Mouse (Mus musculus) splenic B cell, adult 2 months (primary cell): ENCODE results near the gene Plppr2.

Experiments
- DNase-seq: peaks from one replicate; pipeline ENCODE4 v3.0.0-alpha.2; 2011; ENCODE audit warnings: low read depth, low spot score
- H3K27me3 ChIP-seq: 2 replicates; pipeline ENCODE4 v1.6.1; 2012; ENCODE audit warnings: mild to moderate bottlenecking, low read length, moderate library complexity, mixed read lengths; ENCODE audit not compliant: control insufficient read depth, poor library complexity, insufficient read depth, severe bottlenecking
- H3K36me3 ChIP-seq: 2 replicates; pipeline ENCODE4 v1.6.1; 2012; ENCODE audit warnings: mild to moderate bottlenecking, low read length, moderate library complexity, mixed read lengths; ENCODE audit not compliant: control insufficient read depth, poor library complexity, insufficient read depth, severe bottlenecking

Plppr2 gene

GRCm38 (mm10) chr9:21996178-21996867 lies 59.5 kb downstream of the Plppr2 start:
- DNase-seq, result no peak
- Histone ChIP-seq H3K27me3 (no peaks in the 10 kb centered on the region), H3K36me3 (no peaks in the 10 kb centered on the region; the same call in 1 of the 2 replicates)
